Mouse (Mus musculus) MEL (cell line): ENCODE results near the gene Prss48. TPM values are rescaled to one million over a fixed set of nuclear protein-coding genes. Genes with fewer than 3 reads are reported as not detected.

Experiments used
- DNase-seq: peaks from one replicate; pipeline ENCODE4 v3.0.0; 2011; ENCODE audit warnings: low read depth, low spot score
- H3K27ac ChIP-seq: 2 replicates; pipeline ENCODE4 v1.5.1; 2012; ENCODE audit warnings: low read depth, mild to moderate bottlenecking, control low read depth, low read length, moderate library complexity; ENCODE audit not compliant: control insufficient read depth
- H3K27me3 ChIP-seq, 2 experiments: fragments of 150-350 bp in 1 of 2; sonication (generic) in 1 of 2; 2 replicates each; pipeline ENCODE4 v1.6.1; 2012; ENCODE audit warnings: low read length in 2 of 2, mild to moderate bottlenecking in 2 of 2, improper control_type of control experiment in 1 of 2, moderate library complexity in 1 of 2; ENCODE audit not compliant: insufficient read depth in 2 of 2, control insufficient read depth in 1 of 2
- H3K36me3 ChIP-seq, 2 experiments: 2 replicates each; pipeline ENCODE4 v1.6.1; 2012 to 2014; ENCODE audit warnings: low read length in 2 of 2, improper control_type of control experiment in 1 of 2, inconsistent platforms in 1 of 2, mild to moderate bottlenecking in 1 of 2; ENCODE audit not compliant: insufficient read depth in 2 of 2, control insufficient read depth in 1 of 2
- H3K4me1 ChIP-seq, 2 experiments: fragments of 150-350 bp in 1 of 2; sonication (generic) in 1 of 2; 2 replicates each; pipeline ENCODE4 v1.6.1; 2012; ENCODE audit warnings: low read length in 2 of 2, improper control_type of control experiment in 1 of 2, mild to moderate bottlenecking in 1 of 2; ENCODE audit not compliant: insufficient read depth in 2 of 2, control insufficient read depth in 1 of 2
- H3K4me3 ChIP-seq, 2 experiments: fragments of 150-350 bp in 1 of 2; sonication (generic) in 1 of 2; 2 replicates each; pipeline ENCODE4 v1.5.1; 2012; ENCODE audit warnings: low read depth in 2 of 2, low read length in 2 of 2, mild to moderate bottlenecking in 2 of 2, moderate library complexity in 2 of 2, control low read depth in 1 of 2, improper control_type of control experiment in 1 of 2; ENCODE audit not compliant: control insufficient read depth in 1 of 2, insufficient read depth in 1 of 2
- H3K79me2 ChIP-seq: 2 replicates; pipeline ENCODE4 v1.6.1; 2012; ENCODE audit warnings: mild to moderate bottlenecking, low read length, moderate library complexity; ENCODE audit not compliant: control insufficient read depth, poor library complexity, insufficient read depth
- H3K9ac ChIP-seq: 2 replicates; pipeline ENCODE4 v1.6.1; 2012; ENCODE audit warnings: low read depth, mild to moderate bottlenecking, control low read depth, low read length, moderate library complexity; ENCODE audit not compliant: control insufficient read depth, poor library complexity, severe bottlenecking
- H3K9me3 ChIP-seq: fragments of 150-350 bp; sonication (generic); replicated peaks from 2 replicates; pipeline ENCODE4 v1.6.1; 2012; ENCODE audit warnings: mild to moderate bottlenecking, low read length, improper control_type of control experiment, moderate library complexity; ENCODE audit not compliant: insufficient read depth
- CHD1 ChIP-seq: IDR thresholded peaks from 2 replicates; pipeline ENCODE4 v1.6.1; 2012; ENCODE audit warnings: low read depth, mild to moderate bottlenecking, inconsistent platforms, low read length, improper control_type of control experiment
- CHD2 ChIP-seq: IDR thresholded peaks from 2 replicates; pipeline ENCODE4 v1.6.1; 2011; ENCODE audit warnings: low read length, improper control_type of control experiment
- CTCF ChIP-seq, 3 experiments: IDR thresholded peaks in 2 of 3; conservative IDR thresholded peaks in 1 of 3; 2 replicates each; pipeline ENCODE4 v1.5.1; 2011 to 2012; ENCODE audit warnings: low read length in 3 of 3, low read depth in 2 of 3, mild to moderate bottlenecking in 2 of 3, improper control_type of control experiment in 1 of 3, inconsistent platforms in 1 of 3, mixed read lengths in 1 of 3, moderate library complexity in 1 of 3; ENCODE audit not compliant: control insufficient read depth in 1 of 3, insufficient read depth in 1 of 3, poor library complexity in 1 of 3, severe bottlenecking in 1 of 3
- ELF1 ChIP-seq: IDR thresholded peaks from 2 replicates; pipeline ENCODE4 v1.6.1; 2014; ENCODE audit warnings: low read depth, mild to moderate bottlenecking, inconsistent platforms, low read length, improper control_type of control experiment, moderate library complexity
- EP300 ChIP-seq, 2 experiments: IDR thresholded peaks; 2 replicates each; pipeline ENCODE4 v1.6.1; 2011; ENCODE audit warnings: improper control_type of control experiment in 2 of 2, low read length in 2 of 2, low read depth in 1 of 2, mild to moderate bottlenecking in 1 of 2
- ETS1 ChIP-seq: IDR thresholded peaks from 2 replicates; pipeline ENCODE4 v1.6.1; 2012; ENCODE audit warnings: low read depth, mild to moderate bottlenecking, inconsistent platforms, low read length, improper control_type of control experiment, moderate library complexity
- GABPA ChIP-seq: IDR thresholded peaks from 2 replicates; pipeline ENCODE4 v1.6.1; 2012; ENCODE audit warnings: low read depth, mild to moderate bottlenecking, inconsistent platforms, low read length, improper control_type of control experiment, moderate library complexity
- HCFC1 ChIP-seq: IDR thresholded peaks from 2 replicates; pipeline ENCODE4 v1.6.1; 2012; ENCODE audit warnings: low read depth, mild to moderate bottlenecking, inconsistent platforms, low read length, improper control_type of control experiment, moderate library complexity
- JUND ChIP-seq: IDR thresholded peaks from 2 replicates; pipeline ENCODE4 v1.6.1; 2011; ENCODE audit warnings: low read depth, mild to moderate bottlenecking, improper control_type of control experiment, low read length
- MAFK ChIP-seq: IDR thresholded peaks from 2 replicates; pipeline ENCODE4 v1.6.1; 2011; ENCODE audit warnings: low read depth, mild to moderate bottlenecking, low read length, improper control_type of control experiment, borderline replicate concordance
- MYC ChIP-seq: IDR thresholded peaks from 2 replicates; pipeline ENCODE4 v1.6.1; 2011; ENCODE audit warnings: low read depth, mild to moderate bottlenecking, low read length, improper control_type of control experiment, moderate library complexity
- POLR2A ChIP-seq, 2 experiments: IDR thresholded peaks; 2 replicates each; pipeline ENCODE4 v1.6.1; 2011 to 2012; ENCODE audit warnings: low read length in 2 of 2, mild to moderate bottlenecking in 2 of 2, control low read depth in 1 of 2, improper control_type of control experiment in 1 of 2, low read depth in 1 of 2, moderate library complexity in 1 of 2; ENCODE audit not compliant: control insufficient read depth in 1 of 2, insufficient read depth in 1 of 2, poor library complexity in 1 of 2
- POLR2AphosphoS2 ChIP-seq: IDR thresholded peaks from 2 replicates; pipeline ENCODE4 v1.6.1; 2011; ENCODE audit warnings: low read length, improper control_type of control experiment
- POLR2AphosphoS5 ChIP-seq: IDR thresholded peaks from 2 replicates; pipeline ENCODE4 v1.6.1; 2012; ENCODE audit warnings: low read depth, borderline replicate concordance, mild to moderate bottlenecking, inconsistent platforms, low read length, moderate library complexity, mixed read lengths
- RAD21 ChIP-seq: IDR thresholded peaks from 2 replicates; pipeline ENCODE4 v1.6.1; 2011; ENCODE audit warnings: mild to moderate bottlenecking, low read depth, low read length, improper control_type of control experiment
- SMC3 ChIP-seq: IDR thresholded peaks from 2 replicates; pipeline ENCODE4 v1.6.1; 2011; ENCODE audit warnings: low read depth, low read length, improper control_type of control experiment
- TAL1 ChIP-seq: IDR thresholded peaks from 2 replicates; pipeline ENCODE4 v1.6.1; 2012; ENCODE audit warnings: mild to moderate bottlenecking, inconsistent platforms, low read length, moderate library complexity, mixed read lengths
- TBP ChIP-seq: IDR thresholded peaks from 2 replicates; pipeline ENCODE4 v1.8.0; 2011; ENCODE audit warnings: low read depth, low read length, improper control_type of control experiment
- UBTF ChIP-seq: IDR thresholded peaks from 2 replicates; pipeline ENCODE4 v1.6.1; 2012; ENCODE audit warnings: low read depth, mild to moderate bottlenecking, inconsistent platforms, low read length, improper control_type of control experiment, moderate library complexity, borderline replicate concordance; ENCODE audit not compliant: insufficient read depth
- ZC3H11A ChIP-seq: IDR thresholded peaks from 2 replicates; pipeline ENCODE4 v1.6.1; 2012; ENCODE audit warnings: low read depth, mild to moderate bottlenecking, inconsistent platforms, low read length, improper control_type of control experiment
- ZKSCAN1 ChIP-seq: IDR thresholded peaks from 2 replicates; pipeline ENCODE4 v1.6.1; 2012; ENCODE audit warnings: low read depth, mild to moderate bottlenecking, inconsistent platforms, low read length, improper control_type of control experiment, moderate library complexity
- polyA plus RNA-seq, 2 experiments: library from polyadenylated mRNA; stranded (reverse) in 1 of 2; unstranded in 1 of 2; fragments of >175 nt in 1 of 2; fragments of >200 nt in 1 of 2; gene quantifications; 2 replicates each; pipeline versions ENCODE4 v1.2.1 to v1.2.4; 2012; ENCODE audit warnings: low replicate concordance in 2 of 2, low read depth in 1 of 2; ENCODE audit not compliant: insufficient read length in 2 of 2, insufficient read depth in 1 of 2, missing spikeins in 1 of 2
- total RNA-seq: library from RNA; depleted of rRNA; stranded (reverse); fragments of 300-350 nt; gene quantifications from 2 replicates; pipeline ENCODE4 v1.2.3, GENCODE M21; 2012

Prss48 gene
- total and polyA plus RNA-seq, 3 experiments = not detected

DNA sequence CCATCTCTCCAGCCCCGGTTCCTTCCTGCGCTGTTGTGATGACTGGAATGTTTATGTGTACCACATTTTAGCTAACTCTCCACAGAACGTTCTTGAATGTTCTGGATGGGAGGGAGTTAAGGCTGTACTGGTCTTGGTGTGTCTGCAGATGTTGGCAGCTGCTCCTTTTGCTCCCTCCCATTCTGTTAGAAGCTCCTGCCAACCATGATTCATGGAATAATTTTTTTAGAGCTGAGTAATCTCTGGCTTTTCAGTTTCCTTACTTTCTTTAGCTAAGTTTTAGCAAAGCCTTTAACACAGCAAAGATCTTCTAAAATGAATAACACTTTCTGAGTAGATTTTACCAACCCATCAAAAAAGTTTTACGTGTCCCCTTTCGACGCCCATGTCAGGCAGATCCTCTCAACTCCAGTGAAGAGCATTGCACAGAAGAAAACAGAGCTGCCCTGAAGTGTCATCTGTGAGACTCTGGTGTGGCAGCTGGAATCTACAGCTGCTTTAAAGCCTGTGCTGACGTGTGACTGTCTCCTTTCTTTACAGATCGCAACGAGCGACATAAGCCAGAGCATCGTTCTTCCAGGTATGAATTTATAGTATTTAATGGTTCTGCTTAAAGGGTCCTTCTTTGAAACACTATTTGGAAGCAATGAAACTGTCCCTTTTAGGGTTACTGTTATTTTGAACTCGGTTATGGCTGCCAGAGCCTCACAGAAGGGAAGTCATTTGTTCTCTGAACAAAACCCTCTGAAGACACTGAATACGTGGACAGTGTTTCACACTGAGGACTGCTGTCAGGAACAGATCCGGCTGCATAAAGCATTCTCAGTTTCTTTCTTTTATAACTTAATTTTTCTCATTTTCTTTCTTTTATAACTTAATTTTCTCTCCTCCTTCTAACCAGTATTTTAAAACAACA is 38.3 kb upstream of the Prss48 start:
- H3K4me1 ChIP-seq = no peaks in the 10 kb centered on the region
- no peak for DNase-seq
- H3K27ac ChIP-seq = no peak overlapping the region
- TF ChIP-seq EP300 (IDR thresholded peaks at IDR 0.05; ENCODE audit: low read depth in 1 of 2, low read length in 2 of 2) (no peak), POLR2AphosphoS5 (no peak), ETS1 (no peak), CTCF (IDR thresholded peaks at IDR 0.05 in 2 of 3, conservative IDR thresholded peaks at IDR 0.05 in 1 of 3; ENCODE audit: control insufficient read depth in 1 of 3, insufficient read depth in 1 of 3, low read depth in 2 of 3, low read length in 3 of 3, poor library complexity in 1 of 3, severe bottlenecking in 1 of 3) (no peak), TAL1 (no peak)
- no peaks in the 10 kb centered on the region for H3K9me3 ChIP-seq
- no peaks in the 10 kb centered on the region for H3K79me2 ChIP-seq
- H3K27me3 ChIP-seq = peaks cover 0 to 1% of the 10 kb centered on the region in 2 experiments; a peak in 2 of 4 replicates
- H3K9ac ChIP-seq = no peak overlapping the region
- H3K4me3 ChIP-seq = no peak overlapping the region
- no peaks in the 10 kb centered on the region for H3K36me3 ChIP-seq

- peaks cover 0 to 1% of the 10 kb centered on the region in 2 experiments; a peak in 2 of 4 replicates for H3K27me3 ChIP-seq
- no peak for DNase-seq
- H3K36me3 ChIP-seq = no peaks in the 10 kb centered on the region
- H3K9me3 ChIP-seq = no peaks in the 10 kb centered on the region
- no peaks in the 10 kb centered on the region for H3K4me1 ChIP-seq
- H3K4me3 ChIP-seq = no peak overlapping the region
- no peaks in the 10 kb centered on the region for H3K79me2 ChIP-seq
- no peak overlapping the region for H3K27ac ChIP-seq
- no peak overlapping the region for H3K9ac ChIP-seq
- TF ChIP-seq EP300 (IDR thresholded peaks at IDR 0.05; ENCODE audit: low read depth in 1 of 2, low read length in 2 of 2) (no peak), MYC (no peak), RAD21 (no peak), CTCF (IDR thresholded peaks at IDR 0.05 in 2 of 3, conservative IDR thresholded peaks at IDR 0.05 in 1 of 3; ENCODE audit: control insufficient read depth in 1 of 3, insufficient read depth in 1 of 3, low read depth in 2 of 3, low read length in 3 of 3, poor library complexity in 1 of 3, severe bottlenecking in 1 of 3) (no peak), UBTF (no peak)
Observed at GRCm38 (mm10) chr3:86038648-86039047, 36.4 kb upstream of the Prss48 start.

DNA sequence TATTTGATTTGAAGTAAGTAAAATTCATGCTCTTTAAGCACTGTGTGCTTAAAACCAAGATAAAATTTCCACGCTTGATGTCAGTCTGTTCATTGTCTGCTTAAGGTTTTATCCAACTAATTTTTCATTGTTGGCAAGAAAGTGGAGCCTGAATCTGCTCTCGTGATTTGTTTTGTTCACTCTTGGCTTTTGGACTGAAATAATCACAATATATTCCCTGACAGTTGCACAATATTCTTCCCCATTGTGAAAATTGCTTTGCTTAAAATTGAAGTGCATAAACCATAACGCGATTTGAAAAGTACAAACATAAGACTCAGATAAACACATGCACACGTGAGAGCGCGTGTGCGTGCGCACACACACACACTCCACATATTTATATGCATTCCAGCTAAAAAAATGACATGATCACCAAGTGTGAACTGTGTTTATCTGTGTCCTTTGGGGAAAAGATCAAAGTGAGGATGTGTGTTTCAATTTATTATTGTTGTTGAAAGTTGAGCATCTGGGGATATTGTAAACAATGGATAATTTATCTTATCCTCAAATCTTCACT is 35.7 kb upstream of the Prss48 start:
- H3K27me3 ChIP-seq = peaks cover 0 to 1% of the 10 kb centered on the region in 2 experiments; a peak in 2 of 4 replicates
- no peaks in the 10 kb centered on the region for H3K9me3 ChIP-seq
- TF ChIP-seq ZC3H11A (no peak), MAFK (no peak), GABPA (no peak), POLR2AphosphoS5 (no peak), POLR2A (IDR thresholded peaks at IDR 0.05; ENCODE audit: control insufficient read depth in 1 of 2, insufficient read depth in 1 of 2, low read depth in 1 of 2, low read length in 2 of 2, poor library complexity in 1 of 2) (no peak), CHD2 (no peak), SMC3 (no peak), ZKSCAN1 (no peak), JUND (no peak), CTCF (IDR thresholded peaks at IDR 0.05 in 2 of 3, conservative IDR thresholded peaks at IDR 0.05 in 1 of 3; ENCODE audit: control insufficient read depth in 1 of 3, insufficient read depth in 1 of 3, low read depth in 2 of 3, low read length in 3 of 3, poor library complexity in 1 of 3, severe bottlenecking in 1 of 3) (no peak), TBP (no peak), EP300 (IDR thresholded peaks at IDR 0.05; ENCODE audit: low read depth in 1 of 2, low read length in 2 of 2) (no peak), CHD1 (no peak), ELF1 (no peak), HCFC1 (no peak), POLR2AphosphoS2 (no peak), RAD21 (no peak), MYC (no peak)

More for the DNA sequence above, 35.7 kb upstream of the Prss48 start:
- H3K4me3 ChIP-seq = no peak overlapping the region
- H3K27ac ChIP-seq = no peak overlapping the region
- DNase-seq = no peak
- H3K9ac ChIP-seq = no peak overlapping the region
- no peaks in the 10 kb centered on the region for H3K36me3 ChIP-seq
- no peaks in the 10 kb centered on the region for H3K4me1 ChIP-seq
- H3K79me2 ChIP-seq = no peaks in the 10 kb centered on the region
